Mouse (Mus musculus) liver, embryonic 13.5 days (tissue): ENCODE measurements around the gene Rnaset2b. TPM values are rescaled to one million over a fixed set of nuclear protein-coding genes. Genes with fewer than 3 reads are reported as not detected.
"Not testable (repeated sequence)": the region's sequence is repeated elsewhere in the genome, so short reads cannot be mapped to it uniquely, and the experiment has no call there.

Experiments
- ATAC-seq: fragments of 200-750 bp; cut with Nextera tagmentation; 2 replicates; pipeline ENCODE4 v1.8.0; 2017; ENCODE audit warnings: low read depth, mild to moderate bottlenecking, moderate number of reproducible peaks, moderate library complexity
- DNase-seq: peaks from one replicate; pipeline ENCODE4 v3.0.0; 2022
- H3K27ac ChIP-seq: fragments of 300-500 bp; sonication (generic); 2 replicates; pipeline ENCODE4 v1.5.1; 2015; ENCODE audit warnings: moderate library complexity, mild to moderate bottlenecking, inconsistent platforms
- H3K27me3 ChIP-seq: fragments of 300-500 bp; sonication (generic); 2 replicates; pipeline ENCODE4 v1.6.1; 2015; ENCODE audit warnings: mild to moderate bottlenecking, inconsistent platforms
- H3K36me3 ChIP-seq: fragments of 300-500 bp; sonication (generic); 2 replicates; pipeline ENCODE4 v1.6.1; 2015; ENCODE audit warnings: mild to moderate bottlenecking, inconsistent platforms
- H3K4me1 ChIP-seq: fragments of 300-500 bp; sonication (generic); replicated peaks from 2 replicates; pipeline ENCODE4 v1.6.1; 2015; ENCODE audit warnings: inconsistent platforms
- H3K4me2 ChIP-seq: fragments of 300-500 bp; sonication (generic); 2 replicates; pipeline ENCODE4 v1.6.1; 2015; ENCODE audit warnings: inconsistent platforms, mild to moderate bottlenecking, moderate library complexity
- H3K4me3 ChIP-seq: fragments of 300-500 bp; sonication (generic); replicated peaks from 2 replicates; pipeline ENCODE4 v1.5.1; 2015; ENCODE audit warnings: mild to moderate bottlenecking, inconsistent platforms
- H3K9ac ChIP-seq: fragments of 300-500 bp; sonication (generic); 2 replicates; pipeline ENCODE4 v1.6.1; 2015; ENCODE audit warnings: mild to moderate bottlenecking, inconsistent platforms
- H3K9me3 ChIP-seq: fragments of 300-500 bp; sonication (generic); replicated peaks from 2 replicates; pipeline ENCODE4 v1.6.1; 2016; ENCODE audit warnings: inconsistent platforms
- WGBS: fragments of 180-500 bp; shearing (Covaris S2); methylation state at CpG from one replicate; pipeline ENCODE4 v1.1.7; 2015; ENCODE audit not compliant: insufficient replicate concordance; 5-methylcytosine and 5-hydroxymethylcytosine counted together
- polyA plus RNA-seq: library from polyadenylated mRNA; unstranded; fragments of >200 nt; fragmentation: Nextera tagmentation; extraction: Ambion mirVana; gene quantifications from 2 replicates; pipeline ENCODE4 v1.2.1, GENCODE M21; 2015

Rnaset2b gene
- 101 and 107 TPM in 2 replicates for polyA plus RNA-seq

DNA sequence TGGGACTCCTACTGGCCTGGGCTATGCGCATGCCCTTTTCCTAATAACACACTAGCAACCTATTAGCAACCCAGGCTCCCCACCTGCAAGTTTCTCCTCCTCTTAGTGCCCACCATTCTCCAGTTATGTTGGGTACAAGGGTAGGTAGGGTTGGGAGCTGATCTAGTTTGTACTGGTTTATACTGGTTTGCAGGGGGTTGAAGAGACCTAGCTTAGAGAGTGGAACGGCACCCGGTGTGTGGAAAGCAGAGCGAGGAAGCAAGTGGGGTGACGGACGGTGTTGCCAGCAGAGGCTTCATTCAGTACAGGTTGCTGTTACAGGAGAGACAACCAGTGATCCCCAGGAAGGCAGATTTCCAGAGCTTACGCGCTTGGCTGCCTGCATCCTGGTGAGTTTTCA, at the start of gene Rnaset2b:
Rnaset2b (plus strand) TSS at position 301 of the 400 bp plus-strand sequence.
- H3K36me3 ChIP-seq, H3K27ac ChIP-seq, H3K27me3 ChIP-seq, ATAC-seq, H3K4me2 ChIP-seq, DNase-seq, H3K9me3 ChIP-seq, H3K4me3 ChIP-seq, H3K4me1 ChIP-seq, H3K9ac ChIP-seq: not testable (repeated sequence)
- WGBS: 90% methylated on average over 1 of the region's 8 CpGs

DNA sequence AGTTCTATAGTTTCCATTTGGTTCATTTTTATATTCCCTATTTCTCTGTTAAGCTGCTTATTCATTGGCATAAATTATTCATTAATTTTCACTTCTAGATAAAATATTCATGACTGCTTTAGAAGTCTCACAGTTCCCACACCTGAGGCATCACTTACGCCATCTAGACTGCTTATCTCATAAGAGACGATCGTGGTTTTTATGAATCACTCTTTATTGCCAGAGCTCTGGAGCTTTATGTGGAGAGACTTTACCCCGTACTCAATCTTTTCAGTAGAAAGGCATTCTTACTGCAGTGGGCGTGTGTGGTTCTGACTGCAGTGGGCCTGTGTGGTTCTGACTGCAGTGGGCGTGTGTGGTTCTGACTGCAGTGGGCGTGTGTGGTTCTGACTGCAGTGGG, 38.8 kb upstream of the Rnaset2b start:
- not testable (repeated sequence) for H3K4me1 ChIP-seq, H3K36me3 ChIP-seq, H3K9ac ChIP-seq, H3K4me3 ChIP-seq, H3K27me3 ChIP-seq, ATAC-seq, H3K9me3 ChIP-seq, DNase-seq, H3K4me2 ChIP-seq, H3K27ac ChIP-seq
- 86% methylated on average over 6 of the region's 7 CpGs for WGBS

- not testable (repeated sequence) for H3K36me3 ChIP-seq, H3K4me3 ChIP-seq, ATAC-seq, H3K27ac ChIP-seq, DNase-seq, H3K9me3 ChIP-seq, H3K4me2 ChIP-seq, H3K9ac ChIP-seq, H3K4me1 ChIP-seq, H3K27me3 ChIP-seq
- WGBS: no CpG with 5 or more reads among the region's 4 CpGs
Observed at GRCm38 (mm10) chr17:6942560-6942959, 27.9 kb upstream of the Rnaset2b start.

DNA sequence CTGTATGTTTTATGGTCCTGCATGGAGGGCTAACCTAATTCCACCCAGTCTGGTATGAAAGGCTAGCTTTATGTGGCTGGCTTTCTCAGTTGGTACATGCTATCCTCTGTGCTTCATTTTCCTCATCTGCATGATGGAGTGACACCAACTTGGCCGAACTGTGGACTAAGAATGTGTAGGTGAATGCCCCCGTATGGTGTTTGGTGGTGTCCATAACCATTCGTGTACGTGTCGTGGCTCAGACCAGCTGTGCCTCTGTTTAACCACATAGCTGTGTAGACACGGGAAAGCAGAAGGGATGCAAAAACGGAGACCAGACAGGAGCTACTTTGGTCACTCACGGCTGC, 22.8 kb upstream of the Rnaset2b start:
- not testable (repeated sequence) for H3K27ac ChIP-seq, H3K36me3 ChIP-seq, H3K9me3 ChIP-seq, H3K27me3 ChIP-seq, DNase-seq, ATAC-seq, H3K4me1 ChIP-seq
- H3K9ac ChIP-seq: peak overlapping the region; percentile 73; the same call in 1 of the 2 replicates
- WGBS: no CpG with 5 or more reads among the region's 8 CpGs
- H3K4me2 ChIP-seq: peak overlapping the region; percentile 87
- peak overlapping the region; percentile 69 for H3K4me3 ChIP-seq

GRCm38 (mm10) chr17:6947984-6948768, 22.3 kb upstream of the Rnaset2b start, which contains the start of gene Rsph3b:
Rsph3b (minus strand) TSS chr17:6948682.
- peak within 1 kb of the TSS; percentile 73 for H3K9ac ChIP-seq
- ATAC-seq (peak; percentile 93), DNase-seq (peak; percentile 70)
- not testable (repeated sequence) for H3K36me3 ChIP-seq, H3K27me3 ChIP-seq, H3K4me1 ChIP-seq, H3K9me3 ChIP-seq
- peak within 1 kb of the TSS; percentile 87 for H3K4me2 ChIP-seq
- WGBS: under 1% methylated on average over 72 of the region's 73 CpGs
- H3K4me3 ChIP-seq: peak within 1 kb of the TSS; percentile 69
- peak within 1 kb of the TSS; percentile 71 for H3K27ac ChIP-seq

DNA sequence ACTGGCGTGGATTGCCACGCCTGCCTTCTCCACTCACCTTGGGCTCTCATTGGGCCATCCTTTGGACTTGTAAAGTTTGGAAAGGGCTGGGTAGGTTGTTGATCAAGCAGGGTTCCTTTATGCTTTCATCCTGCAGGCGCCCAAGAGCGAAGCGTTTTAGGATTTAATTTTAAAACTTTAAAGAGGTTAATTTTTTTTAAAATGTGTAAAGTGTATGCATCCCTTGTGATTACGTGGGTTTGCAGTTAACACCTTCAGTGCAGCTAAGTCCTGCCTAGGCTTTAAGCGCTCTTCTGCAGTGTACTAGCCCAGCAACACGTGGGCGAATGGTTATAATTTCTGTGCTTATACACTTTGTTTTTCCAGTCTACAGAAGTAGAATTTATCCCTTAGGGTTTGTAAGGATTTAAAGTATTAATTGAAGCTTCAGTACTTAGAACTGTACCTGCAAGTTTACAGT, 21.6 kb upstream of the Rnaset2b start:
- H3K9me3 ChIP-seq, H3K27me3 ChIP-seq, H3K36me3 ChIP-seq, H3K4me1 ChIP-seq, DNase-seq: not testable (repeated sequence)
- peak overlapping the region; percentile 87 for H3K4me2 ChIP-seq
- H3K27ac ChIP-seq: peak overlapping the region; percentile 71; the same call in 1 of the 2 replicates
- peak overlapping the region; percentile 69 for H3K4me3 ChIP-seq
- ATAC-seq: peak; percentile 34
- peak overlapping the region; percentile 73 for H3K9ac ChIP-seq
- WGBS: 11% methylated on average over 9 of the region's 9 CpGs

- DNase-seq, H3K9me3 ChIP-seq, H3K4me1 ChIP-seq, H3K4me3 ChIP-seq, H3K27ac ChIP-seq, ATAC-seq, H3K36me3 ChIP-seq, H3K4me2 ChIP-seq, H3K27me3 ChIP-seq, H3K9ac ChIP-seq: not testable (repeated sequence)
- WGBS: 82% methylated on average over 7 of the region's 8 CpGs
Observed at GRCm38 (mm10) chr17:6958881-6959280, 11.6 kb upstream of the Rnaset2b start.

- not testable (repeated sequence) for H3K9me3 ChIP-seq, ATAC-seq, H3K27me3 ChIP-seq, H3K36me3 ChIP-seq, DNase-seq, H3K27ac ChIP-seq, H3K4me1 ChIP-seq
- 55% methylated on average over 5 of the region's 6 CpGs for WGBS
- H3K4me3 ChIP-seq: peak overlapping the region; percentile 69
- peak overlapping the region; percentile 79 for H3K9ac ChIP-seq
- peak overlapping the region; percentile 63 for H3K4me2 ChIP-seq
Observed at GRCm38 (mm10) chr17:6959543-6960259, 10.7 kb upstream of the Rnaset2b start.

- WGBS: under 1% methylated on average over 12 of the region's 12 CpGs
- Histone ChIP-seq H3K4me3 (peak overlapping the region; percentile 69), H3K9ac (peak overlapping the region; percentile 79), H3K4me2 (peak overlapping the region; percentile 63)
- DNase-seq, ATAC-seq, H3K27ac ChIP-seq, H3K4me1 ChIP-seq, H3K9me3 ChIP-seq, H3K36me3 ChIP-seq, H3K27me3 ChIP-seq: not testable (repeated sequence)
Observed at GRCm38 (mm10) chr17:6960349-6960748, 10.1 kb upstream of the Rnaset2b start.

GRCm38 (mm10) chr17:6960776-6961175, 9.7 kb upstream of the Rnaset2b start, which contains the start of gene Tagap1:
Tagap1 (minus strand) TSS chr17:6961156.
- Histone ChIP-seq H3K4me2 (peak within 1 kb of the TSS; percentile 63), H3K27ac (peak within 1 kb of the TSS; percentile 55), H3K9ac (peak within 1 kb of the TSS; percentile 79), H3K4me3 (peak within 1 kb of the TSS; percentile 69)
- DNase-seq, H3K9me3 ChIP-seq, H3K27me3 ChIP-seq, H3K36me3 ChIP-seq, H3K4me1 ChIP-seq: not testable (repeated sequence)
- ATAC-seq: peak; percentile 40
- under 1% methylated on average over 38 of the region's 51 CpGs for WGBS

DNA sequence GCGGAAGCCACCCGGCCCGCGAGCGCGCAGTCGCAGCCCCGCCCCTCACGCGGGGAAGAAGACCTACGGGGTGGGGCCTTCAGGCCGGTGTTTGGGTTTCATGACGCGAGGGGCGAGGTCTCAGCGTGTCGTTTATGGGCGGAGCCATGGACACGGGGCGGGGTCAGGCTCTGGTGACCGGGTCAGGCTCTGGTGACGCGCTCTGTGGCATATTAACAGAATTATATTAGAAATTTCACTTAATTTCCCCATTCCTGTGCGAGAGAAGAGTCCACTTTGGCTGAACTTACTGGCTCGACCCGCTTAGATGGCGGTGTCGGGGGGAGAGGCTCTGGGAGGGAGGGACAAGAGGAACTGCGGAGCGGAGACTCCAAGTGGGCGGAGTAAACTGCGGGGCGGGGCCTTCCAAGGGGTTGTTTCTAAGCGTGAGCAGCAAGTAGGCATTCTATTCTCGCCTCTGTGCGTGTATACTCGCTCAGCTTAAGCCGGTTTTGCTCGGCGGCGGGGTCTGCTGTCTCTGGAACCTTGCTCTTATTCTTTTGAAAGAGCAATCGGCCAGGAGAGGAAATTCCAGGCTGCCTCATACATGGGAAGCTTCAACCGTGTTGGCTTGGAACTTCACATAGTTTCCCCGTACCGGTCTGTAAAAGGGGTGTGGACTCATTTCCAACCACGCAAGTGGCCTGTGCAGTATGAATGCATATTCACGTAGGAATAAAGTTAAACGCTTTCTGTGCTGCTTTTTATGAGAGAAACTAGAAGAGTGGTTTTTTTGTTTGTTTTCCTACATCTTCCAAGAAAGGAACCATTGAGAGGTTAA, 9.0 kb upstream of the Rnaset2b start:
- peak; percentile 96 for ATAC-seq
- WGBS: 1% methylated on average over 17 of the region's 48 CpGs
- H3K4me1 ChIP-seq, H3K27me3 ChIP-seq, H3K36me3 ChIP-seq, H3K9me3 ChIP-seq, H3K9ac ChIP-seq, H3K27ac ChIP-seq: not testable (repeated sequence)
- DNase-seq: peak; percentile 71
- Histone ChIP-seq H3K4me3 (peak overlapping the region; percentile 43), H3K4me2 (peak overlapping the region; percentile 60)
